Mouse (Mus musculus) gastrocnemius, postnatal 4 days (tissue): ENCODE results near the gene Gm10160. TPM values are rescaled to one million over a fixed set of nuclear protein-coding genes. Genes with fewer than 3 reads are reported as not detected.

Source experiments
- DNase-seq, 2 experiments: peaks; one replicate each; pipeline ENCODE4 v3.0.0; 2021 to 2022; ENCODE audit warnings: low spot score in 2 of 2, mixed read lengths in 2 of 2
- total RNA-seq, 2 experiments: library from RNA; stranded (reverse); gene quantifications; 2 replicates each; pipeline ENCODE4 v1.2.3; 2021

Gene Gm10160
- total RNA-seq, 2 experiments from 2014 or later, result not detected

DNA sequence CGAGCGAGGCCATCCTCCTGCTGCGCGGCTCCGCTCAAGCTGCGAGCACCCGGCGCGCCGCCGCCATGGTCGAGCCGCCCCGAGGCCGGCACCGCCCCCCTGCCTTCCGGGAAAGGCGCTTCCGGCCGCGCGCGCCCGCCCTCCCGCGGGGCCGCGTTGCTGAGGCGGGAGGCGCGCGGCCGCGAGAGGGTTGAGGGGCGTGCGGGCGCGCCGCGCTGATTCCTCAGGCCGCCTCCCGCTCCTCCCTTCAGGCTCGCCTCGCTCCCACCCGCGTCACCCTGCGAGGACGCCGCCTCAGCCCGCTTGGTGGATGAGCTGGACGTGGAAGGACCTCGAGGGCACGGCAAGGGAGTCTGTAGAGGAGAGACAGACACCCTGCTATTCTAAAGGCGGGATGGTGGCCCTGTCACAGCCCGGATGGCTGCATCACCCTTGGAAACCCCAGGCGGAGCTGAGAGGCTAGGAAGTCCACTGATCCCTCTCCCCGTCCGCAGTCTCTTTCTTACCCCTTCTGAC is 26.2 kb downstream of the Gm10160 start, which contains the start of gene Btbd1:
Btbd1 (minus strand) TSS at position 53 of the 516 bp plus-strand sequence.
- peak; percentile 83 to 91 for DNase-seq

DNA sequence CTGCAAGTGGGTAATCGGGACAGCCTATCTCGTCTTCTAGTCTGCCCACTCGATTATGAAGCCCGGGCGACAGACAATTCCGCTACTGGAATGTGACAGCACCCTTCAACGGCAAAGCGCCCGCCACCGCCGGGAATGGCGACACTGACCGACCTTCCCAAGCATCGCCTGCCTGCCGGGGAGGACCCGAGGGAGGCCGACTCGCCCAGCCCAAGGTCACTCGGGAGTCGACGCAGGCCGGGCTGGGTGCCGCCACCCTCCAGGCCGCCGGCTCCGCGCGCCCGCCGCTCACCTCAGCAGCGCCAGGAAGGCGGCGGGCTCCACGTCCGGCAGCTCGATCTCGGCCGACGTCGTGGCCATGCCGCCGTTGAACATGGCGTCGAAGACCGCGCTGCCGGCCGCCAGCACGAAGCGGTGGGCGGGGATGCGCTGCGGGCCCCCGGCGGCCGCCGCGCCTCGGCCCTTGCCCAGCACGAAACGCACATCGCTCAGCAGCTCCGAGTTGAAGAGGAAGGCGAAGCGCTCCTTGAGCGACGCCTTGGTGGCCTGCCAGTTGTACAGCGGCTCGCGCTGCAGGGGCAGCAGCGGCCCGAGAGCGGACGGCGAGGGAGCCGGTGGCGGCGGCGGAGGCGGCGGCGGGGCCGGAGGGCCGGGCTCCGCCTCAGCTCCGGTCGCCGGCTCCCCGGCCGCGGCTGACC is 26.8 kb downstream of the Gm10160 start:
- DNase-seq, result peak; percentile 31 to 77

DNA sequence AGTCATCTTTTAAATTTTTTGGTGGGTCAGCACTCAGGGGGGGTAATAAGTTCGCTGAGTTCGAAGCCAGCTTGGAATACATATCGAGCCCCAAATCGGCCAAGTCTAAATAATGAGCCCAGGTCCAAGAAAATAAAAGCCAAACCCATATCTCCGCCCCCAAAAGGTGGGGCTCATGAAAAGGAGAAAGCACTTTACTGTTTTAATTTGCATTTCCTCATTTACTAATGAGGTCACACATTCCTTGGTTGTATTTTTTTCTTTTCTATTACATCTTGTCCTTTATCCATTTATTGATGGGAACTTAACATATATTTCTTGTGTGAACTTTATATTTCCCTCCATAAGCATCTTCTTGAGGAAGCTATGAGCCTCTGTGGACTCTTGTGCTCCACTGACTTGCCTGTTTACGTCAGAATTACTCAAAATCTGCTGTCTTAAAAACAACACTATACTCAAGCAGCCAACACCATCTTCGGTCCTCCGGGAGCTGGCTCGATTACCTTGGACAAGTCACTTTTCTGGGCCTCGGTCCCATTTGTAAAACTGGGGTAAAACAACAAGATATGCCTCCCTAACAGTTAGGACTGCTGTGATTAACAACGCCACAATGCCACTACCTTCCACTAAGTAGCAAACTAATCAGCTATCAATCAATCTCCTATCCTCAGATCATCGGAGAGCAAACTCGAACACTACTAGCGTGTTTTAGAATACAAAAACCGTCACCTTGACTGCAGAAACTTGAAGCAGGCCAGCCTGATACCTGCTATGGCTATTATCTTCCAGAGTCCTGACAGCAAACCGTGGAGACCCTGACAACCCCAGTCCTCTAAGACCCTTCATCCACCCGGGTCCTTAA is 27.6 kb downstream of the Gm10160 start:
- no peak for DNase-seq

DNA sequence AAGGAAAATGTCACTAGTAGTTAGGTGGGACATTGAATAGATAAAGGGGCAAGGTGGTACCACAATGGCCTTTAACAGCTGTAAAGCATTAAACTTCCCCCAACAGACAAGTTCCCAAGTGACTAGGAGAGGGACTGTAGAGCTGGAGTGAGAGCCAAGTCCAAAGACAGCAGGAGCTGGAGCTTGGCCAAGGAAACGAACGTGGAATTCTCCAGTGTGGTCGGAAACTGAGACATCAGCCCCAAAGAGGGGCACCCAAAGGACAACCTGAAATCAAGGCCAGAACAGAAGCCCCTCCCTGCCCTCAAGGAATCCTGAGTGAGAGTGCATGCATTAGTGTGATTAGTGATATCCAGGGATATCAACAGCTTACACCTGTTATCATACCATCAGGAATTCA is 30.2 kb downstream of the Gm10160 start:
- DNase-seq, result peak in 1 of 2 experiments; percentile 20

DNA sequence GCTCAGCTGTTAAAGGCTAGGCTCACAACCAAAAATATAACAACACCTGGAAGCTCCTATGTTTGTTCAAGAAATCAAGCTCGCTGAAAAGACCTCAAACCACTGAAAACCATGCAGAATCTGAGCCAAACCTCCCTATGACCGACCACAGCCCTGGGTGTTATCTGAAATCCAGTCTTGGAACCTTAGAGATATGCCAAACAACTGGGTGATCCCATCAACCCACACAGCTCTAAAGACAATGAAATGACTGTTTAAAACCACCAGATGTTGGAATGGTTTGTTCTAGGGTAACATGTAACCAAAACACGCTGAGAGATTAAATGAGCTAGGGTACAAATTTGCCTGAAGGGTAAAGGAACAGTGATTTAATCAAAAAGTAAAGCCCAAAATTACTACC is 30.7 kb downstream of the Gm10160 start:
- DNase-seq, result no peak

DNA sequence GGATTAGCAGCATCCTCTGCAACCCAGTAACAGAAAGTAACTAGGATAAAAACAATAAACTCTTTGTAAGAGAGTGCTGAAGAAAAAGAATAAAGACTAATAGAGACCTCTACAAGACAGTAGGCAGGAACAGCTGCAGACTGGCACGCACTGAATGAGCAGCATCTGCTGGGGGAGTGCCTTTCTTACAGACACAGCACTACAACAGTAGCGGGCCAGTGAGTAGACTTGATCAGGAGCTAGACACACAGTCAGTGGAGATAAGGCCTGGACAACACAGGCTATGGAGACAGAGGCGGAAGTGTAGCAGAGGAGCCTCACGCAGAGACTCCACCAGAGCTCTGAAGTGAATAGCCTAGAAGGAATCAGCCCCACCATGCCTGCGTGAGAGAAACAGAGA is 49.5 kb downstream of the Gm10160 start:
- no peak for DNase-seq

Other genes with a start within 250 kb of the Gm10160 start
- 10 to 100 TPM; 22.3 to 23.3 TPM for gene Homer2, start 148.3 kb downstream of the Gm10160 start, total RNA-seq
- gene Ramac, start 92.9 kb downstream of the Gm10160 start, total RNA-seq, result 10 to 100 TPM; 31.5 to 35.9 TPM
- gene 3110040N11Rik, start 66.3 kb downstream of the Gm10160 start, total RNA-seq, result 10 to 100 TPM; 28.6 to 30.5 TPM
- 100 to 1,000 TPM; 177 to 218 TPM for gene Btbd1, start 26.4 kb downstream of the Gm10160 start, total RNA-seq
- gene Tm6sf1, start 3.2 kb upstream of the Gm10160 start, total RNA-seq, result 100 to 1,000 TPM in 1 of 2 experiments, 10 to 100 TPM in 1; 92.9 to 136 TPM
- 10 to 100 TPM; 11.8 to 12.3 TPM for gene Hdgfl3, start 78.7 kb upstream of the Gm10160 start, total RNA-seq
- under 1 TPM in 1 of 2 experiments, not detected in 1; 0.08 TPM for gene Bnc1, start 136.5 kb upstream of the Gm10160 start, total RNA-seq